Mouse (Mus musculus) midbrain, embryonic 12.5 days (tissue): Measurements from ENCODE around the gene Vmn2r70. TPM values are rescaled to one million over a fixed set of nuclear protein-coding genes. Genes with fewer than 3 reads are reported as not detected.

ENCODE experiments used
- ATAC-seq: fragments of 200-750 bp; cut with Nextera tagmentation; 2 replicates; pipeline ENCODE4 v1.8.0; 2017; ENCODE audit warnings: low read depth, moderate TSS enrichment, moderate library complexity; ENCODE audit not compliant: low FRiP score
- H3K27ac ChIP-seq: fragments of 300-500 bp; sonication (generic); replicated peaks from 2 replicates; pipeline ENCODE4 v1.5.1; 2016; ENCODE audit warnings: mild to moderate bottlenecking
- H3K27me3 ChIP-seq: fragments of 300-500 bp; sonication (generic); 2 replicates; pipeline ENCODE4 v1.6.1; 2016; ENCODE audit warnings: mild to moderate bottlenecking
- H3K36me3 ChIP-seq: fragments of 300-500 bp; sonication (generic); 2 replicates; pipeline ENCODE4 v1.6.1; 2016
- H3K4me1 ChIP-seq: fragments of 300-500 bp; sonication (generic); 2 replicates; pipeline ENCODE4 v1.6.1; 2016
- H3K4me2 ChIP-seq: fragments of 300-500 bp; sonication (generic); replicated peaks from 2 replicates; pipeline ENCODE4 v1.6.1; 2016; ENCODE audit warnings: mild to moderate bottlenecking, moderate library complexity
- H3K4me3 ChIP-seq: fragments of 300-500 bp; sonication (generic); 2 replicates; pipeline ENCODE4 v1.5.1; 2016; ENCODE audit warnings: mild to moderate bottlenecking
- H3K9ac ChIP-seq: fragments of 300-500 bp; sonication (generic); replicated peaks from 2 replicates; pipeline ENCODE4 v1.6.1; 2016; ENCODE audit warnings: mild to moderate bottlenecking, moderate library complexity
- H3K9me3 ChIP-seq: fragments of 300-500 bp; sonication (generic); 2 replicates; pipeline ENCODE4 v1.6.1; 2016; ENCODE audit warnings: mild to moderate bottlenecking
- WGBS: fragments of 180-500 bp; shearing (Covaris S2); methylation state at CpG from one replicate; pipeline ENCODE4 v1.1.7; 2016; 5-methylcytosine and 5-hydroxymethylcytosine counted together
- polyA plus RNA-seq: library from polyadenylated mRNA; unstranded; fragments of >200 nt; fragmentation: Nextera tagmentation; extraction: Ambion mirVana; gene quantifications from 2 replicates; pipeline ENCODE4 v1.2.1, GENCODE M21; 2016

Vmn2r70 gene
- not detected in 2 replicates for polyA plus RNA-seq

DNA sequence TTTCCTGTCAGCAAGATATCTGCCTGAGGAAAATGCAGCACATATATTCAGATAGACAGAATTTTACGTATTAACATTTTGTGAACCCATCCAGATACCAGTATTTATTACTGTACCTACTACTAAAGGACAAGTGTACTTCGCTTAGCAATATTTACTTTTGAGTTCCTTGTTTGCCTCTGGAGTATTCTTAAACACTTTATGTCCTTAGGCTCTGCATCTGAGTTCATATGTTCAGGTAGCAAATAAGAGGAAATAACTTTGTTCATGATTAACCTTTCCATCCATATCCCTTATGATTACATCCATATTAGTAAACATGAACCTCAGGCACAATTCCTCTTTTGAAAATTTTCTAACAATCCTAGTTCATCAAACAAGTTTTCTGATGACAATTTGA, at the start of gene Vmn2r70:
Gene Vmn2r70, minus strand, starts transcription at position 101 of the 400 bp plus-strand sequence.
- no peak within 1 kb of the TSS for H3K27ac ChIP-seq
- 82% methylated on average over 2 of the region's 2 CpGs for WGBS
- ATAC-seq = no peak

DNA sequence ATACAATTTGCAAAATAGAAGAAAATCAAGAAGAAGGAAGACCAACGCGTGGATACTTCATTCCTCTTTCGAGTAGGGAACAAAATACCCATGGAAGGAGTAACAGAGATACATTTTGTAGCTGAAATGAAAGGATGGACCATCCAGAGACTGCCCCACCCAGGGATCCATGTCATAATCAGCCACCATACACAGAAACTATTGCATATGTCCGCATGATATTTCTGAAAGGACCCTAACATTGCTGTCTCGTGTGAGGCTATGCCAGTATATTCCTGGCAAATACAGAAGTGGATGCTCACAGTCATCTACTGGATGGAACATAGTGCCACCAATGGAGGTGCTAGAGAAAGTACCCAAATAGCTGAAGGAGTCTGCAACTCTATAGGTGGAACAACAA, 6.2 kb downstream of the Vmn2r70 start, which contains the start of gene Vmn2r71:
Gene Vmn2r71, plus strand, starts transcription at position 301 of the 400 bp plus-strand sequence.
- no peak within 1 kb of the TSS for H3K4me2 ChIP-seq
- no peak within 1 kb of the TSS for H3K27ac ChIP-seq
- no peaks in the 10 kb centered on the region for H3K36me3 ChIP-seq
- H3K9me3 ChIP-seq = 0 out of 2 replicates have a peak, but pooled peaks cover 5% of the 10 kb centered on the region
- H3K4me1 ChIP-seq = no peaks in the 10 kb centered on the region
- H3K9ac ChIP-seq = no peak within 1 kb of the TSS
- H3K27me3 ChIP-seq = no peaks in the 10 kb centered on the region
- WGBS = 78% methylated on average over 5 of the region's 5 CpGs
- no peak for ATAC-seq
- H3K4me3 ChIP-seq = no peak within 1 kb of the TSS

More for the DNA sequence above, at the start of gene Vmn2r70:
- no peaks in the 10 kb centered on the region for H3K4me1 ChIP-seq
- no peak within 1 kb of the TSS for H3K9ac ChIP-seq
- H3K9me3 ChIP-seq = 0 out of 2 replicates have a peak, but pooled peaks cover 2% of the 10 kb centered on the region
- no peaks in the 10 kb centered on the region for H3K36me3 ChIP-seq
- no peak within 1 kb of the TSS for H3K4me3 ChIP-seq
- H3K4me2 ChIP-seq = no peak within 1 kb of the TSS
- no peaks in the 10 kb centered on the region for H3K27me3 ChIP-seq

DNA sequence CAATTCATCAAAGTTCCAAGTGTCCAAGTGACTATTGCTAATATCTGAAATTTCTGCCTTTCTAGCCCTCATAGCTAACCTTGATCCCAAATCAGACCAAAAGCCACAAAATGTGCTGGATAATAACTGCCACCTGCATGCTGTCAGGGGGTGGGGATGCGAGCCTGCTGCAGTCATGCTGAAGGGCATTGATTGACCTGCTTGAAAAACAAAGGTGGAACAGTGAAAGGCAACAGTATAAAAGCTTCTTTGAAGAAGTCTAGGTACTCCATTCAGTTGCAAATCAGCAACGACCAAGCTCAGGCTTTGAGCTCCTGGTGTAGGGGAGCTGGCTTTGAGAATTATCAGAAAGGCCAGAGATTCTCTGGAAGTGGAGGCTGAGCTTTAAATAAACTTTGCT, 25.9 kb downstream of the Vmn2r70 start:
- no peaks in the 10 kb centered on the region for H3K4me1 ChIP-seq
- 53% methylated on average over 2 of the region's 2 CpGs for WGBS
- H3K27ac ChIP-seq = no peak overlapping the region
- H3K9me3 ChIP-seq = peaks cover 9% of the 10 kb centered on the region
- H3K36me3 ChIP-seq = no peaks in the 10 kb centered on the region
- H3K4me3 ChIP-seq = no peak overlapping the region
- ATAC-seq = no peak
- H3K27me3 ChIP-seq = no peaks in the 10 kb centered on the region
- no peak overlapping the region for H3K4me2 ChIP-seq
- no peak overlapping the region for H3K9ac ChIP-seq

DNA sequence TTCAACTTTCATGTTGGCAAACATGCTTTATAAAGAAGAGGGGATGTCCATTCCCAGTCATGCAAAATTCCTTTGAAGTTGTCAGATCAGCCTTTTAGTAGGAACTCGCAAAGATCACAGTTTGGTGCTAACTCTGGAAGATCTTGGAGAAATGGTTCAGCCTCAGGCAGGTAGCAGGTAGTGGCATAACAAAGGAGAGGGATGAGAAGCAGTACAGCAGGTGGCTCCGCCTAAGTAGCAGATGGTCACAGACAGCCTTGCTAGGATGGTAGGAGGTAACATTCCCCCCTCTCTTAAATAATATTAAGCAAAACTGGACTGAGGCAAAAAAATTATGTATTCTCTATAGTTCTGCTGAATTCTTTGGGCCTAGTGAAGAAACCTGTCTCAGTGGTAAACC, 26.9 kb downstream of the Vmn2r70 start:
- Histone ChIP-seq H3K27ac (no peak overlapping the region), H3K4me2 (no peak overlapping the region), H3K9ac (no peak overlapping the region), H3K27me3 (no peaks in the 10 kb centered on the region), H3K4me3 (no peak overlapping the region), H3K9me3 (peaks cover 9% of the 10 kb centered on the region), H3K36me3 (no peaks in the 10 kb centered on the region), H3K4me1 (no peaks in the 10 kb centered on the region)
- no peak for ATAC-seq
- 81% methylated on average over 2 of the region's 2 CpGs for WGBS

Other genes with a start within 250 kb of the Vmn2r70 start
- gene Vmn2r69, start 153.3 kb downstream of the Vmn2r70 start, polyA plus RNA-seq = not detected in 2 replicates
- gene Vmn2r71, start 6.1 kb downstream of the Vmn2r70 start, polyA plus RNA-seq = not detected in 2 replicates
- not detected in 2 replicates for gene Vmn2r72, start 185.9 kb upstream of the Vmn2r70 start, polyA plus RNA-seq